Mouse (Mus musculus) heart, postnatal 0 days (tissue): Measurements from ENCODE around the gene Pcnx3. TPM values are rescaled to one million over a fixed set of nuclear protein-coding genes. Genes with fewer than 3 reads are reported as not detected.

Experiments used
- ATAC-seq: fragments of 200-750 bp; cut with Nextera tagmentation; 2 replicates; pipeline ENCODE4 v1.8.0; 2017; ENCODE audit warnings: low read depth, moderate number of reproducible peaks, moderate library complexity; ENCODE audit not compliant: insufficient read depth
- DNase-seq: peaks from one replicate; pipeline ENCODE4 v3.0.0-alpha.2; 2016; ENCODE audit warnings: low spot score
- H3K27ac ChIP-seq: fragments of 300-500 bp; sonication (generic); 2 replicates; pipeline ENCODE4 v1.5.1; 2014; ENCODE audit warnings: low read depth, mild to moderate bottlenecking
- H3K27me3 ChIP-seq: fragments of 300-500 bp; sonication (generic); 2 replicates; pipeline ENCODE4 v1.6.1; 2014; ENCODE audit warnings: low read length, mixed read lengths; ENCODE audit not compliant: control insufficient read depth, insufficient read depth
- H3K36me3 ChIP-seq: fragments of 300-500 bp; sonication (generic); replicated peaks from 2 replicates; pipeline ENCODE4 v1.6.1; 2014; ENCODE audit warnings: low read length, mixed read lengths; ENCODE audit not compliant: control insufficient read depth, insufficient read depth
- H3K4me1 ChIP-seq: fragments of 300-500 bp; sonication (generic); 2 replicates; pipeline ENCODE4 v1.6.1; 2014; ENCODE audit warnings: antibody characterized with exemption; ENCODE audit not compliant: control insufficient read depth, insufficient read depth
- H3K4me2 ChIP-seq: fragments of 300-500 bp; sonication (generic); 2 replicates; pipeline ENCODE4 v1.6.1; 2014; ENCODE audit warnings: low read depth, mild to moderate bottlenecking, low read length, moderate library complexity
- H3K4me3 ChIP-seq: fragments of 300-500 bp; sonication (generic); 2 replicates; pipeline ENCODE4 v1.5.1; 2014; ENCODE audit warnings: low read depth, low read length
- H3K9ac ChIP-seq: fragments of 300-500 bp; sonication (generic); replicated peaks from 2 replicates; pipeline ENCODE4 v1.6.1; 2014; ENCODE audit warnings: low read depth, low read length, mixed read lengths
- H3K9me3 ChIP-seq: fragments of 300-500 bp; sonication (generic); replicated peaks from 2 replicates; pipeline ENCODE4 v1.6.1; 2016; ENCODE audit warnings: low read length; ENCODE audit not compliant: control insufficient read depth
- CTCF ChIP-seq: IDR thresholded peaks from 2 replicates; pipeline ENCODE4 v1.5.1; 2016; ENCODE audit warnings: antibody characterized with exemption, control low read depth, low read depth
- EP300 ChIP-seq: IDR thresholded peaks from 2 replicates; pipeline ENCODE4 v1.6.1; 2016; ENCODE audit warnings: antibody characterized with exemption, low read depth
- WGBS: fragments of 180-500 bp; shearing (Covaris S2); extraction: QIAGEN DNeasy Blood & Tissue Kit; methylation state at CpG from one replicate; pipeline ENCODE4 v1.1.7; 2014; 5-methylcytosine and 5-hydroxymethylcytosine counted together
- polyA plus RNA-seq: library from polyadenylated mRNA; unstranded; fragments of >200 nt; fragmentation: Nextera tagmentation; extraction: Ambion mirVana; gene quantifications from 2 replicates; pipeline ENCODE4 v1.2.1, GENCODE M21; 2015
- total RNA-seq: library from RNA; depleted of rRNA; stranded (reverse); fragments of >200 nt; gene quantifications from 2 replicates; pipeline ENCODE4 v1.2.3, GENCODE M21; 2014; ENCODE audit warnings: low replicate concordance

Gene Pcnx3
- total and polyA plus RNA-seq, 2 experiments from 2014 or later: 6.7 to 35.9 TPM

- Histone ChIP-seq H3K27ac (peak overlapping the region; percentile 95), H3K9me3 (no peaks in the 10 kb centered on the region), H3K9ac (peak overlapping the region; percentile 85), H3K4me2 (peak overlapping the region; percentile 86), H3K4me1 (peaks cover 28% of the 10 kb centered on the region), H3K36me3 (peaks cover 35% of the 10 kb centered on the region), H3K27me3 (no peaks in the 10 kb centered on the region), H3K4me3 (peak overlapping the region; percentile 65)
- ATAC-seq: peak; percentile 28
- 12% methylated on average over 7 of the region's 7 CpGs for WGBS
- no peak for TF ChIP-seq CTCF
- TF ChIP-seq EP300: no peak
- DNase-seq: peak; percentile 63
These were observed 35.8 kb upstream of the Pcnx3 start for GRCm38 (mm10) chr19:5724549-5724941.

DNA sequence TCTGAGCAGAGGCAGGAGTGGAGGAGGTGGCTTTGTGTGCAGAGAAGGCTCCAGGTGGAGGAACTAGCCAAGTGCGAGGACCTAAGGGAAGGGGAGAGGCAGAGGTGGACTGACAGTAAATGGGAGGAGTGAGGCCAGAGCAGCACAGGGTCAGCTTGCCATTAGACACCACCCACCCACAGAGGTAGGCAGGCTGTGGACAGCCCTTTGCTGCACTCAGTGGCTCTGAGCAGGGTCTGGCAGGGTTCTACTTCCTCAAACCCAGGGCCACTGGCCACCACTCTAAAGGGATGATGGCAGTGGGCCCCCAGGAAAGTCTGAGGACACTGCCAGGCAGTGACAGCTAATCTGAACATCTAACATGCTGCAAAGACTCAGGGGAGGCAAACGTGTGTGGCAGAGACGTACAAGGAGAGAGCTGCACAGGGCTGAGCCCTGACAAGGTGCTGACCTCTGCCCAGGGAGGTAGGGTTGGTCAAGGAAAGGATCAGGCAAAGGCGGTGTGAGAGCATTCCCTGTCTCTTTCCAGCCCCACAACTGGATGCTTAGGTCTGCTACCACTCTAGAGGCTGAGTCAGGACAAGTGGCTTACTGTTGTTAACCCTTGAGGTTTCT, 35.3 kb upstream of the Pcnx3 start:
- DNase-seq (no peak), ATAC-seq (no peak)
- Histone ChIP-seq H3K27me3 (no peaks in the 10 kb centered on the region), H3K4me1 (peaks cover 28% of the 10 kb centered on the region), H3K9me3 (no peaks in the 10 kb centered on the region), H3K4me3 (peak overlapping the region; percentile 65), H3K4me2 (peak overlapping the region; percentile 86), H3K27ac (peak overlapping the region; percentile 95), H3K9ac (peak overlapping the region; percentile 85), H3K36me3 (peaks cover 40% of the 10 kb centered on the region)
- 30% methylated on average over 4 of the region's 4 CpGs for WGBS
- TF ChIP-seq EP300 (no peak), CTCF (no peak)

GRCm38 (mm10) chr19:5722848-5723425, 34.2 kb upstream of the Pcnx3 start:
- Histone ChIP-seq H3K9me3 (no peaks in the 10 kb centered on the region), H3K4me1 (peaks cover 19% of the 10 kb centered on the region), H3K36me3 (peaks cover 51% of the 10 kb centered on the region), H3K9ac (no peak overlapping the region), H3K4me2 (no peak overlapping the region), H3K4me3 (no peak overlapping the region), H3K27ac (no peak overlapping the region), H3K27me3 (no peaks in the 10 kb centered on the region)
- ATAC-seq (no peak), DNase-seq (no peak)
- 79% methylated on average over 7 of the region's 7 CpGs for WGBS
- TF ChIP-seq EP300 (no peak), CTCF (no peak)

DNA sequence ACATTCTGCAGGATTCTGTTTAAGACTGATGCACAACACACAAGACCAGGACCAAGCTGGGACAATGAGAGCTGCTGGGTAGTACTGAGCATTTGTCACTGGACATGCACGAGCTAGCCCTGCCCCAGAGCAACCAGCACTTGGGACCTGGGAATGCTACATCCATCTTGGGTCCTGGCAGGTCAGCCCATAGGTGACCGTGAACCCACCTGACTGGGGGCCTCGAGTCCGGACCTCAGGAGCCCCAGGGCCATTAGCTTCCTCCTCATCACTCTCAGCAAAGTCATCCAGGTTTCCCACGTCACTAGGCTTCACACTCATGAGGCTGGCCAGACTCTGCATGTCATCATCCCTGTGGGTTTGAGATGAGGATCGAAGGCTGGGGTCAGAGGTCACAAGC, 32.5 kb upstream of the Pcnx3 start:
- 89% methylated on average over 6 of the region's 6 CpGs for WGBS
- Histone ChIP-seq H3K4me2 (no peak overlapping the region), H3K9me3 (no peaks in the 10 kb centered on the region), H3K36me3 (peaks cover 68% of the 10 kb centered on the region), H3K27ac (no peak overlapping the region), H3K4me3 (no peak overlapping the region), H3K27me3 (no peaks in the 10 kb centered on the region), H3K4me1 (peaks cover 11% of the 10 kb centered on the region), H3K9ac (no peak overlapping the region)
- DNase-seq: no peak
- ATAC-seq: no peak
- TF ChIP-seq CTCF (no peak), EP300 (no peak)

DNA sequence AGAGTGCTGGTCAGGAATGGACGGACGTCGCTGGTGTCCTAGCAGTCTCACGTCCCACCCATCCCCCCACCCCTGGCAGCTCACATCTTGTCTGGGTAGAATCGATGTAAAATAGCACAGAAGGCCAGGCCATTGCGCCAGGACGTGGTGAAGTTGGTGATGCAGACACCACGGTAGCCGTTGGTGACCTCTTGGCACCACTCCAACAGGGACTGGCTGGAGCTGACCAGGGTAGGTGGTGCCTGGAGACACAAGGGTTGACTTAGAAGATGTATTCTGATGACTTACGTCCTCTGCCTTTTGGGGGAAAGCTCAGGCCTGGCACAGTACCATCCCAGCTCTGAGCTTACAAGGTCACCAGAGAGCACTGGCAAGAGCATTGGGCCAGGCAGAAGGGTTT, 28.2 kb upstream of the Pcnx3 start:
- TF ChIP-seq EP300 (no peak), CTCF (no peak)
- no peaks in the 10 kb centered on the region for H3K27me3 ChIP-seq
- no peak overlapping the region for H3K27ac ChIP-seq
- WGBS: 49% methylated on average over 10 of the region's 10 CpGs
- ATAC-seq (no peak), DNase-seq (no peak)
- H3K9me3 ChIP-seq: no peaks in the 10 kb centered on the region
- peaks cover 87% of the 10 kb centered on the region for H3K36me3 ChIP-seq
- no peak overlapping the region for H3K9ac ChIP-seq
- no peak overlapping the region for H3K4me3 ChIP-seq
- H3K4me1 ChIP-seq: peaks cover 7% of the 10 kb centered on the region
- H3K4me2 ChIP-seq: no peak overlapping the region
